Mouse (Mus musculus): Measurements from ENCODE around the gene Pcyox1.

DNA sequence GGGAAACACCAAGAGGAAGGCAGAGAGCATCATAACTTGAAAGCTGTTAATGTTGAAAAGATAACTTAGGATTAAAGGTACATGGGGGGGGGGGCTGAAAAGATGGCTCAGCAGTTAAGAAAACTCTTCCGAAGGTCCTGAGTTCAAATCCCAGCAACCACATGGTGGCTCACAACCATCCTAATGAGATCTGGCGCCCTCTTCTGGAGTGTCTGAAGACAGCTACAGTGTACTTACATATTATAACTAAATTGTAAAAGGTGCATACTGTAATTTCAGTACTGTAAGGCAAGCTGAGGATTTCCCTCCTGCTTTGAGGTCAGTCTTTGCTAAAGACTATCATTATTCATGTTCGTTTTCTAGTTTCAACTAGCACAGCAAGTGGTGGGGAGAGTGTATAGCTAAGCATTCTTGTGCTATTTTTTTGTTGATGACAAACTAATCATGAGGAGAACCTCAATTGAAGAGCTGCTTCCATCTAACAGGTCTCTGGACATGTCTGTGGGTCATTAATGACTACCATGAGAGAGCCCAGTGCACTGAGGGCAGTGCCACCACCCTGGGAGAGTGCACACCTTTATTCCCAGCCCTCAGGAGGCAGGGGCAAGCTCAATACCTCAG lies 26.8 kb downstream of the Pcyox1 start:
- TF ChIP-seq POLR2A (IDR thresholded peaks at IDR 0.05; ENCODE audit: low read depth, low read length) (no peak), CTCF (IDR thresholded peaks at IDR 0.05; ENCODE audit: extremely low read depth, insufficient read depth, insufficient read length, insufficient replicate concordance) (no peak)

All from spleen, adult 2 months (tissue).